Mouse (Mus musculus) myocyte (in vitro differentiated cells): ENCODE data around the gene Zfp428. TPM values are rescaled to one million over a fixed set of nuclear protein-coding genes. Genes with fewer than 3 reads are reported as not detected.

ENCODE experiments used
- H3K27me3 ChIP-seq: one replicate; pipeline ENCODE4 v1.6.1; 2011; ENCODE audit not compliant: control insufficient read depth, insufficient read depth, insufficient read length
- H3K36me3 ChIP-seq: one replicate; pipeline ENCODE4 v1.6.1; 2011; ENCODE audit not compliant: control insufficient read depth, insufficient read depth
- H3K4me2 ChIP-seq: one replicate; pipeline ENCODE4 v1.6.1; 2011; ENCODE audit warnings: low read depth, control low read depth
- H3K4me3 ChIP-seq: one replicate; pipeline ENCODE4 v1.5.1; 2011; ENCODE audit warnings: mild to moderate bottlenecking, control low read depth, moderate library complexity
- H3K79me2 ChIP-seq: one replicate; pipeline ENCODE4 v1.6.1; 2011; ENCODE audit not compliant: control insufficient read depth, insufficient read depth
- H3ac ChIP-seq: one replicate; pipeline ENCODE4 v1.6.1; 2011; ENCODE audit not compliant: control insufficient read depth, insufficient read length
- CEBPB ChIP-seq: IDR thresholded peaks from 2 replicates; pipeline ENCODE4 v1.6.1; 2011; ENCODE audit warnings: mild to moderate bottlenecking, moderate library complexity; ENCODE audit not compliant: poor library complexity, insufficient read depth, severe bottlenecking
- E2F4 ChIP-seq: IDR thresholded peaks from one replicate; pipeline ENCODE4 v1.6.1; 2011; ENCODE audit warnings: mild to moderate bottlenecking, control low read depth, moderate library complexity; ENCODE audit not compliant: insufficient read depth
- MAX ChIP-seq: IDR thresholded peaks from one replicate; pipeline ENCODE4 v1.6.1; 2011; ENCODE audit warnings: low read depth, mild to moderate bottlenecking, control low read depth
- MYOD1 ChIP-seq, 3 experiments: IDR thresholded peaks; one replicate each; pipeline ENCODE4 v1.6.1; 2011; ENCODE audit warnings: control low read depth in 2 of 3, low read depth in 2 of 3, mild to moderate bottlenecking in 2 of 3, moderate library complexity in 1 of 3; ENCODE audit not compliant: insufficient read length in 2 of 3, control insufficient read depth in 1 of 3
- MYOG ChIP-seq, 3 experiments: IDR thresholded peaks; one replicate each; pipeline ENCODE4 v1.6.1; 2011; ENCODE audit warnings: control low read depth in 2 of 3, low read depth in 2 of 3, mild to moderate bottlenecking in 2 of 3; ENCODE audit not compliant: insufficient read length in 2 of 3, control insufficient read depth in 1 of 3, insufficient read depth in 1 of 3
- POLR2A ChIP-seq: IDR thresholded peaks from one replicate; pipeline ENCODE4 v1.6.1; 2011; ENCODE audit warnings: low read depth, mild to moderate bottlenecking, control low read depth, moderate library complexity; ENCODE audit not compliant: insufficient read length
- POLR2AphosphoS2 ChIP-seq: IDR thresholded peaks from one replicate; pipeline ENCODE4 v1.6.1; 2011; ENCODE audit warnings: low read depth, control low read depth; ENCODE audit not compliant: insufficient read length
- REST ChIP-seq: IDR thresholded peaks from one replicate; pipeline ENCODE4 v1.6.1; 2011; ENCODE audit warnings: mild to moderate bottlenecking, control low read depth, moderate library complexity; ENCODE audit not compliant: insufficient read depth, insufficient read length
- SRF ChIP-seq: IDR thresholded peaks from one replicate; pipeline ENCODE4 v1.6.1; 2011; ENCODE audit warnings: low read depth; ENCODE audit not compliant: control insufficient read depth, insufficient read length
- TCF12 ChIP-seq: IDR thresholded peaks from one replicate; pipeline ENCODE4 v1.6.1; 2011; ENCODE audit warnings: mild to moderate bottlenecking, control low read depth; ENCODE audit not compliant: poor library complexity, insufficient read depth, severe bottlenecking
- TCF3 ChIP-seq: IDR thresholded peaks from one replicate; pipeline ENCODE4 v1.6.1; 2011; ENCODE audit warnings: low read depth, control low read depth; ENCODE audit not compliant: insufficient read length
- USF1 ChIP-seq: IDR thresholded peaks from one replicate; pipeline ENCODE4 v1.6.1; 2011; ENCODE audit warnings: low read depth, mild to moderate bottlenecking, control low read depth, moderate library complexity
- polyA plus RNA-seq: library from polyadenylated mRNA; unstranded; fragments of >200 nt; fragmentation: generic; extraction: Trizol; gene quantifications from one replicate; pipeline ENCODE4 v1.2.1, GENCODE M21; 2012; ENCODE audit warnings: missing spikeins

Zfp428 gene
- polyA plus RNA-seq, 1 experiment, result 30.0 TPM

DNA sequence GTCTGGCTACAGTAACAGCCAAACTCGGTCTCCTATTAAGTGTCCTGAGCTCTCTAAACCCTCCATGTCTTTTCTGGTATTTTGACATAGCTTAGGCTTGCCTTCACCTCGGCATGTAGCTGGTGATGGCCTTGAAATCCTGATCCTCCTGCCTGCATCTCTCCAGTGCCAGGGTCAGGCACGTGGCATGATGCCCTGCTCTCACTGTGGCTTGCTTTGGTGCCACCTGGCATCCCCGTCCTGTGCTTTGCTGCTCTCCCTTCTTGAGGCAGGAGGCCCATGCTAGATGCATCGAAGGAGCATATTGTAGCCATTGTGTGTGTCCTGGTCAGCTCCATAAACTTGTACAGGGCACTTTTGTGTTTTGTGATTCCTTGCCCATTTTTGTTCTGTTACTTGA is 30.8 kb downstream of the Zfp428 start:
- Histone ChIP-seq H3ac (no peak overlapping the region), H3K79me2 (no peaks in the 10 kb centered on the region), H3K4me2 (no peak overlapping the region), H3K36me3 (no peaks in the 10 kb centered on the region), H3K27me3 (no peaks in the 10 kb centered on the region), H3K4me3 (no peak overlapping the region)
- peak; percentile 47 for TF ChIP-seq POLR2A
- TF ChIP-seq REST, result no peak
- TF ChIP-seq POLR2AphosphoS2, result peak; percentile 97

DNA sequence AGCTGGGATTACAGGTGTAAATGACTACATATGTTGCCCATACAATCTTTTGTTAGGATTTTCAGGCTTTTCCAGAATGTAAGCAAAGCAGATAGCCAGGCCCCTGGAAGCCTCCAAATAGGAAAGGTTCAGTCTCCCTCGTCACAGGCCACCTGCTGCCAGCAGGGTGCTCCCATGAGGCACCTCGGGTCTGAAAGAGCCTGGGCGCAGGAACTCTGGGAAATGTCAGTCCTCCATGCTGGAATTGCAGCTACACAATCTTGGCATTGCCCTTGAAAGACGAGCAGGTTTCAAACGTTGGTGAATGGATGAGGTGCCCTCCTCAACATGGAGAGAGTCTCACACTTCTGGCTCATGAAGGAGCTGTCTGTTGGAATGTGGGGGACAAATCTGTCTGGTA is 31.3 kb downstream of the Zfp428 start:
- TF ChIP-seq POLR2A, result peak; percentile 26
- TF ChIP-seq MYOG (IDR thresholded peaks at IDR 0.05; ENCODE audit: control insufficient read depth in 1 of 3, insufficient read depth in 1 of 3, insufficient read length in 2 of 3, low read depth in 2 of 3), result peak in 1 of 3 experiments; percentile 24
- no peak for TF ChIP-seq REST
- peak; percentile 68 for TF ChIP-seq POLR2AphosphoS2
- TF ChIP-seq MYOD1 (IDR thresholded peaks at IDR 0.05; ENCODE audit: control insufficient read depth in 1 of 3, insufficient read length in 2 of 3, low read depth in 2 of 3), result no peak
- TF ChIP-seq E2F4, result no peak
- no peak for TF ChIP-seq CEBPB
- no peak overlapping the region for H3K4me3 ChIP-seq
- H3K4me2 ChIP-seq, result peak overlapping the region; percentile 58
- H3K79me2 ChIP-seq, result no peaks in the 10 kb centered on the region
- H3ac ChIP-seq, result no peak overlapping the region
- H3K27me3 ChIP-seq, result no peaks in the 10 kb centered on the region
- H3K36me3 ChIP-seq, result no peaks in the 10 kb centered on the region

DNA sequence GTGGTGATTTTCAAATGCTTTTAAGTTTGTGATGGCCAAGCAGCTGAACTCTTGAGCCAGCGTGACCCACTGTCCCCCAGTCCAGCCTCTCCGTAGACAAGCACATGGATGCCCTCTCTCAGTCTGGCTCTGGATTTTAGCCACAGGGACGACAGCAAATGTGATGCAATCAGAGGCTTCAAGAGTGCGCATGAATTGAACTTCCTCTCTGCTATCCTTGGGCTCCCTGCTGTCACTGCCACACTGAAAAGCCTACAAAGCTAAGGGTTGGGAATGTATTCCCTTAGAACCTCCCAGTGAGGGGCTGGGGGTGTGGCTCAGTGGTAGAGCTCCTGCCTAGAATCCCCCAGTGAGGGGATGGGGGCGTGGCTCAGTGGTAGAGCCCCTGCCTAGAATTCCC is 31.9 kb downstream of the Zfp428 start:
- peak overlapping the region; percentile 58 for H3K4me2 ChIP-seq
- no peaks in the 10 kb centered on the region for H3K27me3 ChIP-seq
- no peaks in the 10 kb centered on the region for H3K36me3 ChIP-seq
- no peak overlapping the region for H3ac ChIP-seq
- no peaks in the 10 kb centered on the region for H3K79me2 ChIP-seq
- 0 out of 2 replicates have a peak, but pooled peaks have one; percentile 7 for TF ChIP-seq CEBPB
- TF ChIP-seq REST, result no peak
- H3K4me3 ChIP-seq, result no peak overlapping the region

DNA sequence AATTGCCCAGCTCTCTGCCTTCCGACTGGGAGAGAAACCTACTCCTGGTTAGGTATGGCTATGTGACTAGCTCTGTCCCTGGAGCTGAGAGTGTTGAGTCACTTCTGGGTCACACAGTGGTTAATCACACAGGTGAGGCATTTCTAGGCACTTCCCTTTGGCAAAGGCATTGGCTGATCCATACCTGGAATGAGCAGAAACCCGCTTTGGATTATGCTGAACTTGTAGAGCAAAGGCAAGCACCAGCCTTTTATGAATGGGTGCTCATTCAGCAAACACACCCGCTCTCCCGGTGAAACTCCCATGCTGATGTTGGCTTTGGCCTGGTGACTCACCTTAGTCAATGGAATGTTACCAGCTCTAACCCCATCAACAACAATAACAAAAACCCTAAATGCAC is 32.9 kb downstream of the Zfp428 start:
- no peaks in the 10 kb centered on the region for H3K36me3 ChIP-seq
- TF ChIP-seq MYOG (IDR thresholded peaks at IDR 0.05; ENCODE audit: control insufficient read depth in 1 of 3, insufficient read depth in 1 of 3, insufficient read length in 2 of 3, low read depth in 2 of 3), result no peak
- no peak for TF ChIP-seq SRF
- TF ChIP-seq USF1, result no peak
- TF ChIP-seq E2F4, result no peak
- TF ChIP-seq REST, result no peak
- TF ChIP-seq POLR2A, result no peak
- no peak for TF ChIP-seq MAX
- TF ChIP-seq POLR2AphosphoS2, result no peak
- no peak for TF ChIP-seq TCF3
- TF ChIP-seq MYOD1 (IDR thresholded peaks at IDR 0.05; ENCODE audit: control insufficient read depth in 1 of 3, insufficient read length in 2 of 3, low read depth in 2 of 3), result no peak
- H3K27me3 ChIP-seq, result no peaks in the 10 kb centered on the region
- H3K4me2 ChIP-seq, result no peak overlapping the region
- no peak overlapping the region for H3ac ChIP-seq
- no peaks in the 10 kb centered on the region for H3K79me2 ChIP-seq
- no peak overlapping the region for H3K4me3 ChIP-seq

DNA sequence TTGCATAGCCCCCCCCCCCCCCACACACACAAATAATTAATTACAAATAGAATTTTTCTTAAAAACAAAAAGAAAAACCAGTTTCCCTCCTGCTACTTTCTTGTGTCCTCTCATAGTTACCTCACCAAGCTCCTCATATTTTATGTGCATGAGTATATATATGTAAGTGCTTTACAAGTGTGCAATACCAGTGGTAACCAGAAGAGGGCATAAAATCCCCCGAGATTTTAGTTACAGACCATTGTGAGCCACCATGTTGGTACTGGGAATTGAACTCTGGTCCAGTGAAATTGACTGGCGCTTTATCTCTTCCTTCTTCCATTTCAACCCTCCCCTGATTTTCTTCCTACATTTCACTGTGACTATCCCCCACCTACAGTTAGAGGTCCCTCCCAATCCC is 37.7 kb downstream of the Zfp428 start:
- Histone ChIP-seq H3K4me2 (no peak overlapping the region), H3K79me2 (peaks cover 7% of the 10 kb centered on the region), H3K27me3 (no peaks in the 10 kb centered on the region), H3K4me3 (no peak overlapping the region), H3K36me3 (no peaks in the 10 kb centered on the region), H3ac (no peak overlapping the region)
- TF ChIP-seq E2F4 (no peak), TCF12 (no peak), SRF (no peak), CEBPB (no peak), MYOD1 (IDR thresholded peaks at IDR 0.05; ENCODE audit: control insufficient read depth in 1 of 3, insufficient read length in 2 of 3, low read depth in 2 of 3) (no peak), POLR2AphosphoS2 (no peak), REST (no peak), MYOG (IDR thresholded peaks at IDR 0.05; ENCODE audit: control insufficient read depth in 1 of 3, insufficient read depth in 1 of 3, insufficient read length in 2 of 3, low read depth in 2 of 3) (no peak), POLR2A (no peak), MAX (no peak), TCF3 (no peak), USF1 (no peak)

DNA sequence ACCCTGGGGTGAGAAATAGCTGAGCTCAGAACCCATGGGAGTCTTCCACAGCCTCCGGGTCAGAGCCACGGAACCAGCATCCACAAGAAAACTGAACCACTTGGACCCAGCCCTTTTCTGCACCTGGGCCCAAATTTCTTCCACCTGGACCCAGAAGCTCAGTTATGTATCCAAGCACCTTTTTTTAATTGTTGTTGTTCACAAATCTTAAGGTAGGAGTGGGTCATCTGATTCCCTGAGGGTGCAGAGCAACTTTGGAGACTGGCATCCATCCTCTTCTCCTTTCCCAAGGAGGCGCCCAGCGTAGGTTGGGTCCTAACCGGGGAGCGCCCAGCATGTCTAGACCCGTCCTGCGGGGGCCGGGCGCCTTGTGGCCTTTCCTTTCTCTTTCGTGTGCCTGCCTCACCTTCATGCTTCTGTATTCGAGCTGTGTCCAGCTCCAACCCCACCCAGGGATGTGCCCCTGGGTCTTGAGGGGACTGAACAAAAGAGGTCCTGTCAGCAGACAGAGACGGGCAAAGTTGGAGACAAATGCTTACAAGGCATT is 39.3 kb downstream of the Zfp428 start, which contains the start of the genes Pinlyp and Xrcc1:
Gene Pinlyp (minus strand): TSS at position 51 of the 547 bp plus-strand sequence.
Gene Xrcc1 (plus strand): TSS at position 222 of the 547 bp plus-strand sequence.
- peak within 1 kb of the TSS; percentile 84 for H3K4me2 ChIP-seq
- peak within 1 kb of the TSS; percentile 51 for H3K4me3 ChIP-seq
- TF ChIP-seq TCF3 (no peak), MYOD1 (IDR thresholded peaks at IDR 0.05; ENCODE audit: control insufficient read depth in 1 of 3, insufficient read length in 2 of 3, low read depth in 2 of 3) (no peak), TCF12 (no peak), POLR2AphosphoS2 (no peak)
- H3K79me2 ChIP-seq, result peaks cover 7% of the 10 kb centered on the region
- peak within 1 kb of the TSS; percentile 11 for H3ac ChIP-seq
- no peaks in the 10 kb centered on the region for H3K27me3 ChIP-seq
- no peaks in the 10 kb centered on the region for H3K36me3 ChIP-seq
